Mouse (Mus musculus) liver, embryonic 14.5 days (tissue): ENCODE results near the gene Bcl9. TPM values are rescaled to one million over a fixed set of nuclear protein-coding genes. Genes with fewer than 3 reads are reported as not detected.

ENCODE experiments used
- ATAC-seq: fragments of 200-750 bp; cut with Nextera tagmentation; 2 replicates; pipeline ENCODE4 v1.8.0; 2017; ENCODE audit warnings: moderate number of reproducible peaks, mild to moderate bottlenecking, moderate library complexity; ENCODE audit not compliant: insufficient read depth
- DNase-seq, 3 experiments: peaks; one replicate each; pipeline ENCODE4 v3.0.0-alpha.2; 2012 to 2013; ENCODE audit warnings: low read depth in 3 of 3, low spot score in 3 of 3
- H3K27ac ChIP-seq: fragments of 300-500 bp; sonication (generic); 2 replicates; pipeline ENCODE4 v1.5.1; 2014; ENCODE audit warnings: moderate library complexity, mild to moderate bottlenecking, control low read depth, inconsistent platforms
- H3K27me3 ChIP-seq: fragments of 300-500 bp; sonication (generic); 2 replicates; pipeline ENCODE4 v1.6.1; 2014; ENCODE audit warnings: mild to moderate bottlenecking, low read length, moderate library complexity; ENCODE audit not compliant: control insufficient read depth, insufficient read depth
- H3K36me3 ChIP-seq: fragments of 300-500 bp; sonication (generic); replicated peaks from 2 replicates; pipeline ENCODE4 v1.6.1; 2014; ENCODE audit warnings: low read depth; ENCODE audit not compliant: control insufficient read depth, insufficient read depth
- H3K4me1 ChIP-seq, 2 experiments: fragments of 200-500 bp in 1 of 2; fragments of 300-500 bp in 1 of 2; sonication (generic) in 1 of 2; replicated peaks; 2 replicates each; pipeline ENCODE4 v1.6.1; 2012 to 2014; ENCODE audit warnings: antibody characterized with exemption in 1 of 2, inconsistent platforms in 1 of 2, low read length in 1 of 2; ENCODE audit not compliant: control insufficient read depth in 2 of 2, insufficient read depth in 2 of 2
- H3K4me2 ChIP-seq: fragments of 300-500 bp; sonication (generic); 2 replicates; pipeline ENCODE4 v1.6.1; 2014; ENCODE audit warnings: low read depth, mild to moderate bottlenecking, control low read depth, moderate library complexity
- H3K4me3 ChIP-seq, 2 experiments: fragments of 200-500 bp in 1 of 2; fragments of 300-500 bp in 1 of 2; sonication (generic) in 1 of 2; 2 replicates each; pipeline ENCODE4 v1.5.1; 2012 to 2014; ENCODE audit warnings: low read depth in 2 of 2, low read length in 2 of 2, mild to moderate bottlenecking in 2 of 2, control low read depth in 1 of 2, inconsistent platforms in 1 of 2, moderate library complexity in 1 of 2; ENCODE audit not compliant: insufficient read depth in 1 of 2
- H3K9ac ChIP-seq: fragments of 300-500 bp; sonication (generic); replicated peaks from 2 replicates; pipeline ENCODE4 v1.6.1; 2014; ENCODE audit warnings: mild to moderate bottlenecking, control low read depth, moderate library complexity
- H3K9me3 ChIP-seq: fragments of 300-500 bp; sonication (generic); 2 replicates; pipeline ENCODE4 v1.6.1; 2016; ENCODE audit warnings: low read length, mixed read lengths; ENCODE audit not compliant: control insufficient read depth
- CTCF ChIP-seq: IDR thresholded peaks from 2 replicates; pipeline ENCODE4 v1.5.1; 2016; ENCODE audit warnings: antibody characterized with exemption, low read depth, control low read depth
- EP300 ChIP-seq: IDR thresholded peaks from 2 replicates; pipeline ENCODE4 v1.6.1; 2016; ENCODE audit warnings: antibody characterized with exemption, low read depth
- WGBS: fragments of 180-500 bp; shearing (Covaris S2); extraction: QIAGEN DNeasy Blood & Tissue Kit; methylation state at CpG from one replicate; pipeline ENCODE4 v1.1.7; 2014; ENCODE audit not compliant: insufficient replicate concordance; 5-methylcytosine and 5-hydroxymethylcytosine counted together
- polyA plus RNA-seq, 2 experiments: library from polyadenylated mRNA; depleted of rRNA in 1 of 2; stranded (reverse) in 1 of 2; unstranded in 1 of 2; fragments of >200 nt; fragmentation: Nextera tagmentation in 1 of 2; extraction: Ambion mirVana in 1 of 2; gene quantifications; 2 replicates each; pipeline versions ENCODE4 v1.2.1 to v1.2.3; 2012 to 2014

Gene Bcl9
- polyA plus RNA-seq, 2 experiments = 1.6 to 2.4 TPM

DNA sequence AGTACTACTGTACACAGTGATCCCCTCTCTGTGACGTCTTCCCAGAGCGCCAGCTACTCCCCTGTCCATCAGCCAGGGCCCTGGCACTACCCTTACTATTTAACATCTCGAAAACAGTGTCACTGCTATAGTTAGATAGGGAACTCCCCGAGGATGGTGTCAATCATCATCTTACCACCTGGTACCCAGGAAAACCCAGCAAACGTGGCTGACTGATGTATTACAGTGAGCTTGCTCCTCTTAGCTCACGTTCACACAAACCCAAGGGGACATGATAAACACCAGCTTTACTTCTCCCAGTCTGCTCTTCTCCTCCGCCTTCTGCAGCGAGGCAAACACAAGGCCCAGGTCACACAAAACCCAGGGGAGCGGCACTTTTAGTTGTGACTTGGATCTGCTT is 74.5 kb downstream of the Bcl9 start:
- ATAC-seq = no peak
- no peak overlapping the region for H3K27ac ChIP-seq

DNA sequence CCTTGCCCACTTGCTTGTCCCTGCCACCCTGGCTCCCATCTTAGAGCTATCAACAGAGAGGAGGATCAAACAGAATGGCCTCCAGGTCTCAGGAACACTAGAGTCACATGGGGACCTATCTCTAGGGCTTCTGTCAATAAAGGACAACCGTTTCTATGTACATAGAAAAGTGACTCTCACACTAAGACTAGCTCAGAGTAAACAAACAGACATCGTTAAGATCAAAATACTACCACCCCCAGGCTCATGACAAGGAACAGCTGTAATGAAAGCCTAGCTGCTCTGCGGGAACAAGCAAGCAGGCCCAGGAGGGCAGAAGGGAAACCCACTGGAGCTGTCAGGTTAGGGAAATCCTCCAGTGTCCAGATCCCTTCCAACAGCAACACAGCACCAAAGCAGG is 82.2 kb downstream of the Bcl9 start:
- ATAC-seq (no peak), DNase-seq (no peak)
- no peak overlapping the region for H3K27ac ChIP-seq
- no peak overlapping the region for H3K4me2 ChIP-seq
- no peak for TF ChIP-seq CTCF
- no peak for TF ChIP-seq EP300
- H3K9me3 ChIP-seq = no peaks in the 10 kb centered on the region
- no peaks in the 10 kb centered on the region for H3K36me3 ChIP-seq
- 53% methylated on average over 3 of the region's 3 CpGs for WGBS
- H3K4me3 ChIP-seq = no peak overlapping the region
- H3K27me3 ChIP-seq = no peaks in the 10 kb centered on the region
- H3K4me1 ChIP-seq = no peaks in the 10 kb centered on the region
- no peak overlapping the region for H3K9ac ChIP-seq

More for the DNA sequence above, 74.5 kb downstream of the Bcl9 start:
- no peak for DNase-seq
- Histone ChIP-seq H3K4me1 (peaks cover 0 to 11% of the 10 kb centered on the region in 2 experiments; a peak in 2 of 4 replicates), H3K4me2 (no peak overlapping the region), H3K36me3 (no peaks in the 10 kb centered on the region), H3K9me3 (no peaks in the 10 kb centered on the region), H3K4me3 (no peak overlapping the region), H3K9ac (no peak overlapping the region), H3K27me3 (no peaks in the 10 kb centered on the region; the same call in 1 of the 2 replicates)
- TF ChIP-seq CTCF (no peak), EP300 (no peak)
- 62% methylated on average over 9 of the region's 9 CpGs for whole genome bisulfite sequencing

DNA sequence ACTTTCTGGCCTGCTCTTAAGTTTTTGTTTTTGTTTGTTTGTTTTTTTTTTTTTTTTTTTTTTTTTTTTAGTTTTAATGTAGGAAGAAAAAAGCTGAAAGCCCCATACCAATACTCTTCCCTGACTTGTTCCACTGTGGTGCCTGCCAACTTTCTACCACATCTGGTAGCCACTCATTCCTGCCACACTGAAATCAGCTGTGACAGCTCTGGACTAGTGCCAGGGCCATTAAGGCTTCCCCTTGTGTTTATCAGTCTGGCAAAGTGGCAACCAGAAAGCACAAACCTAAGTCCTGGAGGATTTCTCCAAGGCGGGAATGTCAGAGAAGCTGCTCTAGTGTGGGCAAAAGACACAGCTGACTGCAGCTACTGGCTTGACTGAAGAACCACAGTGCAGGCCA is 83.3 kb downstream of the Bcl9 start:
- H3K27ac ChIP-seq = no peak overlapping the region

DNA sequence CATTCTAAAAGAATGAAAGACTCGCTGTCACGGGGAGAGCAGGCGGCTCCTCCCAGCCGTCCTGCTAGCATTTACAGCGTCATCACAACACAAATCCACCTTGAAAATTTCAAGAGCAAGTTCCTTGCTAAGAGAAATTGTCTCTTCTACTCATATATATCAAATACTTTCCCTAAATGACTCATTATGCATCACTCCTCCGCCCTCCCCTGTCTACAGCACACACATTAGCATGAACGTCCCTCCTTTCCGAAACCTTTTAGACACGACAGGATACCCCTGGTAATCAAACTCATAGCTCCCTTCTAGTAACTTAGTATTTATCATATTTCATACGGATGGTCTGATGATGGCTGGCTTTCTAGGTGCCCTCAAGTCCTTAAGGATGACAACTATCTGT is 83.8 kb downstream of the Bcl9 start:
- Histone ChIP-seq H3K36me3 (no peaks in the 10 kb centered on the region), H3K9ac (no peak overlapping the region), H3K27me3 (no peaks in the 10 kb centered on the region), H3K4me3 (no peak overlapping the region), H3K27ac (no peak overlapping the region), H3K9me3 (no peaks in the 10 kb centered on the region), H3K4me1 (no peaks in the 10 kb centered on the region), H3K4me2 (no peak overlapping the region)
- 71% methylated on average over 10 of the region's 10 CpGs for WGBS
- no peak for TF ChIP-seq EP300
- TF ChIP-seq CTCF = no peak
- DNase-seq (no peak), ATAC-seq (no peak)

More for the DNA sequence above, 83.3 kb downstream of the Bcl9 start:
- WGBS = 59% methylated on average over 1 of the region's 1 CpGs
- Histone ChIP-seq H3K36me3 (no peaks in the 10 kb centered on the region), H3K4me3 (no peak overlapping the region), H3K4me2 (no peak overlapping the region), H3K27me3 (no peaks in the 10 kb centered on the region), H3K4me1 (no peaks in the 10 kb centered on the region), H3K9me3 (no peaks in the 10 kb centered on the region), H3K9ac (no peak overlapping the region)
- TF ChIP-seq EP300 (no peak), CTCF (no peak)
- no peak for ATAC-seq
- DNase-seq = no peak

DNA sequence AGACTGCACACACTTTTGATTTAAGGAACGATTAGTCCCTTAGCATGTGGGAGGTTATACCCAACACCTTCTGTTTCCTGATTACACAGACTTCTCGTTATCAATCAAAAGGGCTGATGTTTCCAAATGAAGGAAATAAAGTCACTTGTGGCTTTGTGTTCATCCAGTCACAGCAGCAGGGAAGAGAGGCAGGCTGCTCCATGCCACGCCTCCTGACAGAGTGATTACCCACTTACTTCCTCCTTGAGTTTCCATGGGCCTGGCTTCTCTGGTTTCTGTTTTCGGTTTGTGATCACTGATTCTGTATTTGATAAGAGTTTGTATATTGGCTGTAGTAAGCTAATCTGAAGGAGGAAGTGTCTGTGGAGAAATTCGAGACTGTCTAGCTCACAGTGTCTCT is 86.5 kb downstream of the Bcl9 start:
- Histone ChIP-seq H3K27me3 (no peaks in the 10 kb centered on the region), H3K4me3 (no peak overlapping the region), H3K9ac (no peak overlapping the region), H3K4me2 (no peak overlapping the region), H3K9me3 (no peaks in the 10 kb centered on the region), H3K36me3 (no peaks in the 10 kb centered on the region), H3K4me1 (no peaks in the 10 kb centered on the region), H3K27ac (no peak overlapping the region)
- TF ChIP-seq CTCF (no peak), EP300 (no peak)
- ATAC-seq = no peak
- 23% methylated on average over 5 of the region's 5 CpGs for WGBS
- no peak for DNase-seq
